Mouse (Mus musculus) embryo, embryonic 11 days (tissue): ENCODE data around the gene Ndufs7.
"Not testable (repeated sequence)": the region's sequence is repeated elsewhere in the genome, so short reads cannot be mapped to it uniquely, and the experiment has no call there.

Source experiments
- DNase-seq: peaks from one replicate; pipeline ENCODE4 v3.0.0-alpha.2; 2015

Ndufs7 gene

GRCm38 (mm10) chr10:80248971-80249640, at the start of gene Ndufs7:
Ndufs7 (plus strand) TSS chr10:80249121.
- peak; percentile 93 for DNase-seq

- DNase-seq: peak; percentile 93
Observed at GRCm38 (mm10) chr10:80199440-80200008, 49.4 kb upstream of the Ndufs7 start.

- no peak for DNase-seq
Observed at GRCm38 (mm10) chr10:80200485-80200884, 48.4 kb upstream of the Ndufs7 start.

GRCm38 (mm10) chr10:80204055-80204454, 44.9 kb upstream of the Ndufs7 start:
- DNase-seq: no peak

GRCm38 (mm10) chr10:80207201-80207600, 41.7 kb upstream of the Ndufs7 start:
- no peak for DNase-seq

GRCm38 (mm10) chr10:80207676-80208075, 41.2 kb upstream of the Ndufs7 start:
- DNase-seq: no peak

GRCm38 (mm10) chr10:80208248-80208647, 40.7 kb upstream of the Ndufs7 start:
- DNase-seq: no peak

- DNase-seq: peak; percentile 70
Observed at GRCm38 (mm10) chr10:80208841-80209371, 40.0 kb upstream of the Ndufs7 start.

- DNase-seq: not testable (repeated sequence)
Observed at GRCm38 (mm10) chr10:80211547-80212103, 37.3 kb upstream of the Ndufs7 start.

- peak; percentile 43 for DNase-seq
Observed at GRCm38 (mm10) chr10:80215048-80215772, 33.7 kb upstream of the Ndufs7 start.

- DNase-seq: no peak
Observed at GRCm38 (mm10) chr10:80220676-80221075, 28.2 kb upstream of the Ndufs7 start.

GRCm38 (mm10) chr10:80223137-80223536, 25.8 kb upstream of the Ndufs7 start:
- DNase-seq: not testable (repeated sequence)

- no peak for DNase-seq
Observed at GRCm38 (mm10) chr10:80226071-80226415, 22.9 kb upstream of the Ndufs7 start.

- DNase-seq: peak; percentile 100
Observed at GRCm38 (mm10) chr10:80226416-80227165, 22.3 kb upstream of the Ndufs7 start, which contains the start of gene Mum1. Mum1 (plus strand) TSS chr10:80226434.

GRCm38 (mm10) chr10:80227166-80227539, 21.8 kb upstream of the Ndufs7 start:
- DNase-seq: no peak

- no peak for DNase-seq
Observed at GRCm38 (mm10) chr10:80227877-80228775, 20.8 kb upstream of the Ndufs7 start.

GRCm38 (mm10) chr10:80236145-80236825, 12.6 kb upstream of the Ndufs7 start:
- DNase-seq: no peak

- no peak for DNase-seq
Observed at GRCm38 (mm10) chr10:80237020-80237419, 11.9 kb upstream of the Ndufs7 start.

- DNase-seq: no peak
Observed at GRCm38 (mm10) chr10:80238306-80238705, 10.6 kb upstream of the Ndufs7 start.

GRCm38 (mm10) chr10:80239791-80240190, 9.1 kb upstream of the Ndufs7 start:
- DNase-seq: no peak

GRCm38 (mm10) chr10:80242088-80242487, 6.8 kb upstream of the Ndufs7 start:
- no peak for DNase-seq
